Mouse (Mus musculus) cerebellum, adult 8-10 months (tissue): ENCODE data around the gene Hp.
A peak's percentile ranks its signal among the peaks of the same experiment; 100 is the strongest.

Experiments
- DNase-seq: peaks from one replicate; pipeline ENCODE4 v3.0.0; 2022

The Hp gene

DNA sequence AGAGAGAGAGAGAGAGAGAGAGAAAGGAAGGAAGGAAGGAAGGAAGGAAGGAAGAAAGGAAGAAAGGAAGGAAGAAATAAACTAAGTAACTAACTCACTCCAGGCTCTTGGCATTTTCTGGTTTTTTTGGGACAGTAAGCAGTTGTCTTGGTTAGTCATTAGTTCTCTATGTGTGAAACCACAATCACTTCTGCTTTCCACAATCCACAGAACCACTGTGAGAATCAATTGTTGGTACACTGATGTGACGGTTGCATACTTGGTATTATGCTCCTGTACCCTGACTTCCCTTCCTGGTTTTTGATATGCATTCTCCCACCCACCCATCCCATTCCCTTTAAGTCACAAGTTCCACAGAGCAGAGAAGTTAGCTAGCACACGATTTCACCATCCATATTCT lies 15.1 kb downstream of the Hp start:
- no peak for DNase-seq

DNA sequence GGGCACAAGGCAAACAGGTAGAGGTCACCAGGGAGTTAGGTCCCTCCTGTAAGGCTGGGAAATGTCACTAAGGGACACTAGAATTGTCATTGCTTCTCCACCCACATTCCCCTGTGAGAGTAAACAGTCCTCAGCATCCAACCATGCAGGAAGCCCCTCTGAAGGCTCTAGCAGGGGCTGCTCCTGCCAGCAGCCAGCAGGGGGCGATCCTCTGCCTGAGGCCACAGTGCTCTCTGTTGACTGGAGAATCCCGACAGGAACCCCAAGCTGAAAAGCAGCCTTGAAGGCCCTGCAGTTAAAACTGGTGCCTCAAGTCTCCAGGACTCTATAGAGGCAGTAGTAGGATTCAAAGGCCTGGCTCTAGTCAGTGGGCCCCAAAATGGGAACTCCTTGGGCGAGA lies 27.3 kb downstream of the Hp start:
- no peak for DNase-seq

GRCm38 (mm10) chr8:109544049-109544448 lies 34.9 kb downstream of the Hp start:
- no peak for DNase-seq

- DNase-seq = no peak
Measured at GRCm38 (mm10) chr8:109542748-109543519, 36.0 kb downstream of the Hp start.

- DNase-seq = no peak
Measured at GRCm38 (mm10) chr8:109542165-109542564, 36.8 kb downstream of the Hp start.

GRCm38 (mm10) chr8:109536703-109537102 lies 42.3 kb downstream of the Hp start:
- DNase-seq = peak; percentile 37

- no peak for DNase-seq
Measured at GRCm38 (mm10) chr8:109535140-109535990, 43.6 kb downstream of the Hp start.
